Mouse (Mus musculus): ENCODE measurements around the gene Lss. TPM values are rescaled to one million over a fixed set of nuclear protein-coding genes. Genes with fewer than 3 reads are reported as not detected.
A peak's percentile ranks its signal among the peaks of the same experiment; 100 is the strongest.

Gene Lss
- polyA plus RNA-seq, 1 experiment from 2014 or later, result 84.6 TPM

GRCm38 (mm10) chr10:76548218-76548617 lies 16.8 kb downstream of the Lss start:
- H3K4me3 ChIP-seq (ENCODE audit: low read depth, low read length), result no peak overlapping the region
- H3K9me3 ChIP-seq (replicated peaks; ENCODE audit: control insufficient read depth, low read length), result no peaks in the 10 kb centered on the region
- peaks cover 22% of the 10 kb centered on the region for H3K36me3 ChIP-seq (ENCODE audit: control insufficient read depth, insufficient read depth)
- H3K27me3 ChIP-seq (ENCODE audit: control insufficient read depth, insufficient read depth, low read depth, low read length), result no peaks in the 10 kb centered on the region
- H3K4me1 ChIP-seq (ENCODE audit: control insufficient read depth, low read depth, low read length), result no peaks in the 10 kb centered on the region
- ATAC-seq (ENCODE audit: low read depth), result no peak
- 76% methylated on average over 8 of the region's 8 CpGs for WGBS (ENCODE audit: insufficient replicate concordance)
- no peak overlapping the region for H3K4me2 ChIP-seq (ENCODE audit: low read depth, low read length)
- H3K9ac ChIP-seq (ENCODE audit: low read depth, low read length), result no peak overlapping the region
- no peak overlapping the region for H3K27ac ChIP-seq (ENCODE audit: low read length)

GRCm38 (mm10) chr10:76550458-76550857 lies 19.1 kb downstream of the Lss start:
- no peak for ATAC-seq (ENCODE audit: low read depth)
- Histone ChIP-seq H3K27me3 (ENCODE audit: control insufficient read depth, insufficient read depth, low read depth, low read length) (no peaks in the 10 kb centered on the region), H3K4me1 (ENCODE audit: control insufficient read depth, low read depth, low read length) (no peaks in the 10 kb centered on the region), H3K36me3 (ENCODE audit: control insufficient read depth, insufficient read depth) (peaks cover 23% of the 10 kb centered on the region), H3K9ac (ENCODE audit: low read depth, low read length) (no peak overlapping the region), H3K4me2 (ENCODE audit: low read depth, low read length) (no peak overlapping the region), H3K27ac (ENCODE audit: low read length) (no peak overlapping the region), H3K4me3 (ENCODE audit: low read depth, low read length) (no peak overlapping the region), H3K9me3 (replicated peaks; ENCODE audit: control insufficient read depth, low read length) (no peaks in the 10 kb centered on the region)
- 74% methylated on average over 5 of the region's 5 CpGs for WGBS (ENCODE audit: insufficient replicate concordance)

GRCm38 (mm10) chr10:76551556-76551955 lies 20.2 kb downstream of the Lss start:
- 63% methylated on average over 3 of the region's 3 CpGs for WGBS (ENCODE audit: insufficient replicate concordance)
- Histone ChIP-seq H3K4me3 (ENCODE audit: low read depth, low read length) (no peak overlapping the region), H3K27ac (ENCODE audit: low read length) (no peak overlapping the region), H3K9ac (ENCODE audit: low read depth, low read length) (no peak overlapping the region), H3K4me2 (ENCODE audit: low read depth, low read length) (no peak overlapping the region), H3K36me3 (ENCODE audit: control insufficient read depth, insufficient read depth) (peaks cover 23% of the 10 kb centered on the region), H3K9me3 (replicated peaks; ENCODE audit: control insufficient read depth, low read length) (no peaks in the 10 kb centered on the region), H3K27me3 (ENCODE audit: control insufficient read depth, insufficient read depth, low read depth, low read length) (no peaks in the 10 kb centered on the region), H3K4me1 (ENCODE audit: control insufficient read depth, low read depth, low read length) (no peaks in the 10 kb centered on the region)
- ATAC-seq (ENCODE audit: low read depth), result no peak

GRCm38 (mm10) chr10:76554061-76554460 lies 22.7 kb downstream of the Lss start:
- no peak overlapping the region for H3K4me2 ChIP-seq (ENCODE audit: low read depth, low read length)
- H3K4me1 ChIP-seq (ENCODE audit: control insufficient read depth, low read depth, low read length), result no peaks in the 10 kb centered on the region
- peaks cover 23% of the 10 kb centered on the region for H3K36me3 ChIP-seq (ENCODE audit: control insufficient read depth, insufficient read depth)
- ATAC-seq (ENCODE audit: low read depth), result no peak
- H3K27ac ChIP-seq (ENCODE audit: low read length), result no peak overlapping the region
- H3K9me3 ChIP-seq (replicated peaks; ENCODE audit: control insufficient read depth, low read length), result no peaks in the 10 kb centered on the region
- no peak overlapping the region for H3K4me3 ChIP-seq (ENCODE audit: low read depth, low read length)
- WGBS (ENCODE audit: insufficient replicate concordance), result 75% methylated on average over 5 of the region's 5 CpGs
- no peaks in the 10 kb centered on the region for H3K27me3 ChIP-seq (ENCODE audit: control insufficient read depth, insufficient read depth, low read depth, low read length)
- no peak overlapping the region for H3K9ac ChIP-seq (ENCODE audit: low read depth, low read length)

- Histone ChIP-seq H3K4me2 (ENCODE audit: low read depth, low read length) (no peak within 1 kb of the TSS), H3K4me1 (ENCODE audit: control insufficient read depth, low read depth, low read length) (no peaks in the 10 kb centered on the region), H3K27me3 (ENCODE audit: control insufficient read depth, insufficient read depth, low read depth, low read length) (no peaks in the 10 kb centered on the region), H3K4me3 (ENCODE audit: low read depth, low read length) (no peak within 1 kb of the TSS), H3K36me3 (ENCODE audit: control insufficient read depth, insufficient read depth) (no peaks in the 10 kb centered on the region), H3K27ac (ENCODE audit: low read length) (no peak within 1 kb of the TSS), H3K9me3 (replicated peaks; ENCODE audit: control insufficient read depth, low read length) (no peaks in the 10 kb centered on the region), H3K9ac (ENCODE audit: low read depth, low read length) (no peak within 1 kb of the TSS)
- WGBS (ENCODE audit: insufficient replicate concordance), result 70% methylated on average over 10 of the region's 10 CpGs
- ATAC-seq (ENCODE audit: low read depth), result no peak
Measured at GRCm38 (mm10) chr10:76561972-76562371, 30.6 kb downstream of the Lss start, which contains the start of gene Spatc1l. Spatc1l (plus strand) TSS chr10:76562272.

GRCm38 (mm10) chr10:76569996-76570685 lies 38.8 kb downstream of the Lss start:
- H3K4me3 ChIP-seq (ENCODE audit: low read depth, low read length), result no peak overlapping the region
- no peaks in the 10 kb centered on the region for H3K9me3 ChIP-seq (replicated peaks; ENCODE audit: control insufficient read depth, low read length)
- H3K4me1 ChIP-seq (ENCODE audit: control insufficient read depth, low read depth, low read length), result no peaks in the 10 kb centered on the region
- no peak overlapping the region for H3K27ac ChIP-seq (ENCODE audit: low read length)
- H3K4me2 ChIP-seq (ENCODE audit: low read depth, low read length), result no peak overlapping the region
- H3K9ac ChIP-seq (ENCODE audit: low read depth, low read length), result no peak overlapping the region
- WGBS (ENCODE audit: insufficient replicate concordance), result 81% methylated on average over 22 of the region's 22 CpGs
- H3K27me3 ChIP-seq (ENCODE audit: control insufficient read depth, insufficient read depth, low read depth, low read length), result no peaks in the 10 kb centered on the region
- ATAC-seq (ENCODE audit: low read depth), result no peak
- no peaks in the 10 kb centered on the region for H3K36me3 ChIP-seq (ENCODE audit: control insufficient read depth, insufficient read depth)

- no peak overlapping the region for H3K27ac ChIP-seq (ENCODE audit: low read length)
- H3K36me3 ChIP-seq (ENCODE audit: control insufficient read depth, insufficient read depth), result no peaks in the 10 kb centered on the region
- 23% methylated on average over 2 of the region's 2 CpGs for WGBS (ENCODE audit: insufficient replicate concordance)
- H3K9me3 ChIP-seq (replicated peaks; ENCODE audit: control insufficient read depth, low read length), result no peaks in the 10 kb centered on the region
- no peaks in the 10 kb centered on the region for H3K27me3 ChIP-seq (ENCODE audit: control insufficient read depth, insufficient read depth, low read depth, low read length)
- H3K4me1 ChIP-seq (ENCODE audit: control insufficient read depth, low read depth, low read length), result no peaks in the 10 kb centered on the region
- no peak overlapping the region for H3K4me2 ChIP-seq (ENCODE audit: low read depth, low read length)
- no peak overlapping the region for H3K4me3 ChIP-seq (ENCODE audit: low read depth, low read length)
- H3K9ac ChIP-seq (ENCODE audit: low read depth, low read length), result no peak overlapping the region
- no peak for ATAC-seq (ENCODE audit: low read depth)
Measured at GRCm38 (mm10) chr10:76571070-76571469, 39.7 kb downstream of the Lss start.

- Histone ChIP-seq H3K27ac (ENCODE audit: low read length) (no peak overlapping the region), H3K9ac (ENCODE audit: low read depth, low read length) (no peak overlapping the region), H3K9me3 (replicated peaks; ENCODE audit: control insufficient read depth, low read length) (no peaks in the 10 kb centered on the region), H3K4me1 (ENCODE audit: control insufficient read depth, low read depth, low read length) (no peaks in the 10 kb centered on the region; the same call in 1 of the 2 replicates), H3K27me3 (ENCODE audit: control insufficient read depth, insufficient read depth, low read depth, low read length) (no peaks in the 10 kb centered on the region), H3K36me3 (ENCODE audit: control insufficient read depth, insufficient read depth) (no peaks in the 10 kb centered on the region), H3K4me2 (ENCODE audit: low read depth, low read length) (no peak overlapping the region), H3K4me3 (ENCODE audit: low read depth, low read length) (no peak overlapping the region)
- no peak for ATAC-seq (ENCODE audit: low read depth)
- WGBS (ENCODE audit: insufficient replicate concordance), result 62% methylated on average over 3 of the region's 3 CpGs
Measured at GRCm38 (mm10) chr10:76572151-76572550, 40.8 kb downstream of the Lss start.

- Histone ChIP-seq H3K9me3 (replicated peaks; ENCODE audit: control insufficient read depth, low read length) (no peaks in the 10 kb centered on the region), H3K4me2 (ENCODE audit: low read depth, low read length) (peak within 1 kb of the TSS; percentile 33), H3K27ac (ENCODE audit: low read length) (peak within 1 kb of the TSS; percentile 78), H3K36me3 (ENCODE audit: control insufficient read depth, insufficient read depth) (no peaks in the 10 kb centered on the region), H3K4me1 (ENCODE audit: control insufficient read depth, low read depth, low read length) (no peaks in the 10 kb centered on the region; the same call in none of the 2 replicates), H3K9ac (ENCODE audit: low read depth, low read length) (no peak within 1 kb of the TSS; the same call in 1 of the 2 replicates), H3K27me3 (ENCODE audit: control insufficient read depth, insufficient read depth, low read depth, low read length) (no peaks in the 10 kb centered on the region), H3K4me3 (ENCODE audit: low read depth, low read length) (peak within 1 kb of the TSS; percentile 37)
- peak; percentile 74 for ATAC-seq (ENCODE audit: low read depth)
- WGBS (ENCODE audit: insufficient replicate concordance), result 53% methylated on average over 3 of the region's 3 CpGs
Measured at GRCm38 (mm10) chr10:76575374-76575773, 44.0 kb downstream of the Lss start, which contains the start of gene Ftcd. Ftcd (plus strand) TSS chr10:76575648.
